Mouse (Mus musculus): ENCODE measurements around the gene Ldhal6b. TPM values are rescaled to one million over a fixed set of nuclear protein-coding genes. Genes with fewer than 3 reads are reported as not detected.

Gene Ldhal6b
- polyA plus RNA-seq, 1 experiment from 2014 or later: not detected

- no peaks in the 10 kb centered on the region for H3K4me1 ChIP-seq (replicated peaks; ENCODE audit: control insufficient read depth, insufficient read depth, low read length)
- no peak overlapping the region for H3K9ac ChIP-seq (ENCODE audit: low read depth, low read length)
- DNase-seq (ENCODE audit: low spot score): peak; percentile 85
- no peak overlapping the region for H3K27ac ChIP-seq (ENCODE audit: low read depth, low read length)
- no peaks in the 10 kb centered on the region for H3K36me3 ChIP-seq (ENCODE audit: control insufficient read depth, insufficient read depth, low read length)
- no peaks in the 10 kb centered on the region for H3K27me3 ChIP-seq (ENCODE audit: control insufficient read depth, insufficient read depth, low read length)
- no peaks in the 10 kb centered on the region for H3K9me3 ChIP-seq (ENCODE audit: control insufficient read depth, low read length)
- WGBS: 34% methylated on average over 8 of the region's 8 CpGs
- no peak overlapping the region; the same call in 1 of the 2 replicates for H3K4me2 ChIP-seq (replicated peaks; ENCODE audit: low read depth, low read length)
- ATAC-seq (ENCODE audit: low FRiP score): peak; percentile 74
- no peak overlapping the region for H3K4me3 ChIP-seq (ENCODE audit: low read depth, low read length)
Measured at GRCm38 (mm10) chr17:5402624-5403023, 15.9 kb downstream of the Ldhal6b start.

- H3K27me3 ChIP-seq (ENCODE audit: control insufficient read depth, insufficient read depth, low read length): no peaks in the 10 kb centered on the region
- no peak overlapping the region for H3K4me3 ChIP-seq (ENCODE audit: low read depth, low read length)
- no peaks in the 10 kb centered on the region for H3K4me1 ChIP-seq (replicated peaks; ENCODE audit: control insufficient read depth, insufficient read depth, low read length)
- H3K9ac ChIP-seq (ENCODE audit: low read depth, low read length): no peak overlapping the region
- no peaks in the 10 kb centered on the region for H3K36me3 ChIP-seq (ENCODE audit: control insufficient read depth, insufficient read depth, low read length)
- peak; percentile 88 for DNase-seq (ENCODE audit: low spot score)
- H3K4me2 ChIP-seq (replicated peaks; ENCODE audit: low read depth, low read length): no peak overlapping the region; the same call in 1 of the 2 replicates
- 2% methylated on average over 9 of the region's 9 CpGs for WGBS
- ATAC-seq (ENCODE audit: low FRiP score): peak; percentile 66; the same call in 1 of the 2 replicates
- H3K9me3 ChIP-seq (ENCODE audit: control insufficient read depth, low read length): no peaks in the 10 kb centered on the region
- H3K27ac ChIP-seq (ENCODE audit: low read depth, low read length): no peak overlapping the region
Measured at GRCm38 (mm10) chr17:5402069-5402468, 16.5 kb downstream of the Ldhal6b start.

GRCm38 (mm10) chr17:5401288-5401687, 17.3 kb downstream of the Ldhal6b start:
- Histone ChIP-seq H3K36me3 (ENCODE audit: control insufficient read depth, insufficient read depth, low read length) (no peaks in the 10 kb centered on the region), H3K4me2 (replicated peaks; ENCODE audit: low read depth, low read length) (no peak overlapping the region), H3K9me3 (ENCODE audit: control insufficient read depth, low read length) (no peaks in the 10 kb centered on the region), H3K27me3 (ENCODE audit: control insufficient read depth, insufficient read depth, low read length) (no peaks in the 10 kb centered on the region), H3K9ac (ENCODE audit: low read depth, low read length) (no peak overlapping the region), H3K4me1 (replicated peaks; ENCODE audit: control insufficient read depth, insufficient read depth, low read length) (no peaks in the 10 kb centered on the region), H3K4me3 (ENCODE audit: low read depth, low read length) (no peak overlapping the region), H3K27ac (ENCODE audit: low read depth, low read length) (no peak overlapping the region)
- WGBS: 95% methylated on average over 10 of the region's 10 CpGs
- ATAC-seq (ENCODE audit: low FRiP score) (no peak), DNase-seq (ENCODE audit: low spot score) (no peak)

GRCm38 (mm10) chr17:5400435-5401090, 18.0 kb downstream of the Ldhal6b start:
- no peak for ATAC-seq (ENCODE audit: low FRiP score)
- Histone ChIP-seq H3K27ac (ENCODE audit: low read depth, low read length) (no peak overlapping the region), H3K4me3 (ENCODE audit: low read depth, low read length) (no peak overlapping the region), H3K9me3 (ENCODE audit: control insufficient read depth, low read length) (no peaks in the 10 kb centered on the region), H3K4me2 (replicated peaks; ENCODE audit: low read depth, low read length) (no peak overlapping the region), H3K36me3 (ENCODE audit: control insufficient read depth, insufficient read depth, low read length) (no peaks in the 10 kb centered on the region), H3K9ac (ENCODE audit: low read depth, low read length) (no peak overlapping the region), H3K27me3 (ENCODE audit: control insufficient read depth, insufficient read depth, low read length) (no peaks in the 10 kb centered on the region), H3K4me1 (replicated peaks; ENCODE audit: control insufficient read depth, insufficient read depth, low read length) (no peaks in the 10 kb centered on the region)
- DNase-seq (ENCODE audit: low spot score): no peak
- WGBS: 80% methylated on average over 14 of the region's 14 CpGs

GRCm38 (mm10) chr17:5397148-5398007, 21.2 kb downstream of the Ldhal6b start:
- Histone ChIP-seq H3K4me3 (ENCODE audit: low read depth, low read length) (no peak overlapping the region), H3K4me1 (replicated peaks; ENCODE audit: control insufficient read depth, insufficient read depth, low read length) (no peaks in the 10 kb centered on the region), H3K36me3 (ENCODE audit: control insufficient read depth, insufficient read depth, low read length) (no peaks in the 10 kb centered on the region), H3K27me3 (ENCODE audit: control insufficient read depth, insufficient read depth, low read length) (no peaks in the 10 kb centered on the region), H3K9ac (ENCODE audit: low read depth, low read length) (no peak overlapping the region), H3K9me3 (ENCODE audit: control insufficient read depth, low read length) (no peaks in the 10 kb centered on the region), H3K4me2 (replicated peaks; ENCODE audit: low read depth, low read length) (no peak overlapping the region), H3K27ac (ENCODE audit: low read depth, low read length) (no peak overlapping the region)
- peak; percentile 92 for DNase-seq (ENCODE audit: low spot score)
- 32% methylated on average over 33 of the region's 33 CpGs for WGBS
- ATAC-seq (ENCODE audit: low FRiP score): peak; percentile 82

- H3K4me3 ChIP-seq (ENCODE audit: low read depth, low read length): no peak overlapping the region
- H3K27ac ChIP-seq (ENCODE audit: low read depth, low read length): no peak overlapping the region
- H3K4me1 ChIP-seq (replicated peaks; ENCODE audit: control insufficient read depth, insufficient read depth, low read length): no peaks in the 10 kb centered on the region
- no peaks in the 10 kb centered on the region for H3K9me3 ChIP-seq (ENCODE audit: control insufficient read depth, low read length)
- no peak overlapping the region for H3K9ac ChIP-seq (ENCODE audit: low read depth, low read length)
- DNase-seq (ENCODE audit: low spot score) (no peak), ATAC-seq (ENCODE audit: low FRiP score) (no peak)
- no peaks in the 10 kb centered on the region for H3K36me3 ChIP-seq (ENCODE audit: control insufficient read depth, insufficient read depth, low read length)
- 77% methylated on average over 5 of the region's 5 CpGs for WGBS
- no peaks in the 10 kb centered on the region for H3K27me3 ChIP-seq (ENCODE audit: control insufficient read depth, insufficient read depth, low read length)
- no peak overlapping the region for H3K4me2 ChIP-seq (replicated peaks; ENCODE audit: low read depth, low read length)
Measured at GRCm38 (mm10) chr17:5396213-5396612, 22.4 kb downstream of the Ldhal6b start.

- no peaks in the 10 kb centered on the region for H3K36me3 ChIP-seq (ENCODE audit: control insufficient read depth, insufficient read depth, low read length)
- DNase-seq (ENCODE audit: low spot score) (no peak), ATAC-seq (ENCODE audit: low FRiP score) (no peak)
- H3K4me2 ChIP-seq (replicated peaks; ENCODE audit: low read depth, low read length): no peak overlapping the region
- H3K9me3 ChIP-seq (ENCODE audit: control insufficient read depth, low read length): no peaks in the 10 kb centered on the region
- 91% methylated on average over 16 of the region's 16 CpGs for WGBS
- H3K9ac ChIP-seq (ENCODE audit: low read depth, low read length): no peak overlapping the region
- no peak overlapping the region for H3K4me3 ChIP-seq (ENCODE audit: low read depth, low read length)
- H3K4me1 ChIP-seq (replicated peaks; ENCODE audit: control insufficient read depth, insufficient read depth, low read length): no peaks in the 10 kb centered on the region
- H3K27ac ChIP-seq (ENCODE audit: low read depth, low read length): no peak overlapping the region
- H3K27me3 ChIP-seq (ENCODE audit: control insufficient read depth, insufficient read depth, low read length): no peaks in the 10 kb centered on the region
Measured at GRCm38 (mm10) chr17:5395454-5396205, 22.9 kb downstream of the Ldhal6b start.

GRCm38 (mm10) chr17:5390682-5391081, 27.9 kb downstream of the Ldhal6b start:
- H3K4me3 ChIP-seq (ENCODE audit: low read depth, low read length): no peak overlapping the region
- ATAC-seq (ENCODE audit: low FRiP score) (no peak), DNase-seq (ENCODE audit: low spot score) (no peak)
- H3K36me3 ChIP-seq (ENCODE audit: control insufficient read depth, insufficient read depth, low read length): no peaks in the 10 kb centered on the region
- no peaks in the 10 kb centered on the region for H3K27me3 ChIP-seq (ENCODE audit: control insufficient read depth, insufficient read depth, low read length)
- no peak overlapping the region for H3K9ac ChIP-seq (ENCODE audit: low read depth, low read length)
- H3K4me2 ChIP-seq (replicated peaks; ENCODE audit: low read depth, low read length): no peak overlapping the region
- no peaks in the 10 kb centered on the region for H3K4me1 ChIP-seq (replicated peaks; ENCODE audit: control insufficient read depth, insufficient read depth, low read length)
- no peaks in the 10 kb centered on the region for H3K9me3 ChIP-seq (ENCODE audit: control insufficient read depth, low read length)
- 77% methylated on average over 10 of the region's 10 CpGs for WGBS
- H3K27ac ChIP-seq (ENCODE audit: low read depth, low read length): no peak overlapping the region
